Comparison of ENCODE assay signal across 9 mouse cellular contexts in the genomic region with DNA sequence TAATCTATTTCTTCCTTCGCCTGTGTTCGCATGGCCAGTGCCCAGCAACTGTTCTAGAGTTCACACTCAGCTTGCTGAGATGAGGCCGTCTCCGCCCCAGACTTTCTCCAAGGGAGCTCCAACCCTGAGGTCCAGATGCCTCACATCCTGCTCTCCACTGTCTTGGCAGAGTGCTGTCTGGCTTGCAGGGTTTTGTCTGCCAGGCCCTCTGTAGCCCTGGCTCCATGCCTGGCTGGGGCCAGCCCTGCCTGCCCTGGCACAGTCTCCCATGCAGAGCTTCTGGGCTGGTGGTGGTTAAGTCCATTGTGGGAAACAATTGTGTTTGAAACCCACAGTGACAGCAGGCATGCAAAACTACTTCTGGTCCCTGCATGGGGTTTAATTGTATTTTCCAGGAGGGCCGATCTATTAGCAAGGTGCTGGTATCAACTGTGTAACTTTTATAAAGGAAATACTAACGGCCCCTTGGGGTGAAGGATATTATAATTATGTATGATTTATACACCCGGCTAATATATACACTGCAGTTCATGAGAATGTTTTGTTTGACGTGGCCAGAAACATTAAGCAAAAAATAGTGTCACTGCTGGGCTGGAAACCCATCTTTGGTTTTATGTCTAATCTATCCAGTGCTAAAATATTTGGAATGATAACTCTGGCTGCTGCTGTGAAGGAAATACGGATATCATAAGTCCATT.
DNase-seq lines count a peak whose midpoint lies in the region; ATAC-seq and TF ChIP-seq lines count a peak whose summit lies in the region.
"Had no signal": no experiment of that assay in that cellular context is flagged by ENCODE, and none has a peak within 500 bp of the region (broad histone marks: within the 10 kb centered on the region; RNA-seq: fewer than 3 reads in every experiment).

No protein-coding gene starts in this region.

- ATAC-seq in CD4-positive, CD25-positive, alpha-beta regulatory T cell, adult 4 months, result no peak

- H3K27ac ChIP-seq in embryonic fibroblast, embryonic 13.5 days (ENCODE audit: insufficient read depth, low read length), result 0 out of 2 replicates have a peak overlapping the region, but pooled peaks have one; percentile 24
- H3K27ac ChIP-seq: heart, embryonic 13.5 days had no signal

- H3K4me1 ChIP-seq in embryonic fibroblast, embryonic 13.5 days (ENCODE audit: control insufficient read depth, insufficient read depth, low read length), result no peaks in the 10 kb centered on the region

- peak; percentile 48 to 67 for DNase-seq in layer of hippocampus, postnatal 14 days (ENCODE audit: low spot score in 2 of 2)
- DNase-seq in layer of hippocampus, adult 9-11 months, result no peak
- peak; percentile 52 to 69 for DNase-seq in adrenal gland, postnatal 36 days
- DNase-seq in lung, postnatal 14 days, result peak; percentile 12
- no peak for DNase-seq in thymus, postnatal 0 days (ENCODE audit: low spot score)
- no peak for DNase-seq in embryo, embryonic 10 days (ENCODE audit: low spot score)

- no peak for TF ChIP-seq POLR2A in embryonic fibroblast, embryonic 13.5 days (IDR thresholded peaks at IDR 0.05; ENCODE audit: low read depth, low read length)

- H3K4me3 ChIP-seq in embryonic fibroblast, embryonic 13.5 days (ENCODE audit: insufficient read depth, low read length), result no peak overlapping the region
- H3K4me3 ChIP-seq: heart, embryonic 13.5 days had no signal

- TF ChIP-seq CTCF in embryonic fibroblast, embryonic 13.5 days (IDR thresholded peaks at IDR 0.05; ENCODE audit: borderline replicate concordance, insufficient read depth, low read length), result no peak

Comparison
In these comparisons a context has a peak if more than half of its experiments do, and no peak if none do; other contexts are left out.
1. DNase-seq: peak in layer of hippocampus, postnatal 14 days (2 of 2), adrenal gland, postnatal 36 days (2 of 2) and lung, postnatal 14 days (single experiment); none in layer of hippocampus, adult 9-11 months (single experiment), thymus, postnatal 0 days (single experiment) and embryo, embryonic 10 days (single experiment).